Comparison of ENCODE assay signal across 33 mouse cellular contexts in genomic region chr14:59185514-59185913, GRCm38 (mm10). TPM values are rescaled to one million over a fixed set of nuclear protein-coding genes. Genes with fewer than 3 reads are reported as not detected.
A peak's percentile ranks its signal among the peaks of the same experiment; 100 is the strongest.
DNase-seq lines count a peak whose midpoint lies in the region; ATAC-seq and TF ChIP-seq lines count a peak whose summit lies in the region.
"Had no signal": no experiment of that assay in that cellular context is flagged by ENCODE, and none has a peak within 500 bp of the region (broad histone marks: within the 10 kb centered on the region; RNA-seq: fewer than 3 reads in every experiment).

No protein-coding gene starts in this region.

- peak; percentile 63 for ATAC-seq in CD4-positive, CD25-positive, alpha-beta regulatory T cell, adult 4 months
- ATAC-seq in kidney, embryonic 14.5 days (ENCODE audit: low FRiP score, low TSS enrichment): no peak
- ATAC-seq: forebrain, embryonic 15.5 days had no signal

- no peaks in the 10 kb centered on the region for H3K79me2 ChIP-seq in CH12.LX (replicated peaks; ENCODE audit: control insufficient read depth, extremely low read depth, insufficient read depth, poor library complexity, severe bottlenecking)

- TF ChIP-seq POLR2A in CH12.LX (IDR thresholded peaks at IDR 0.05; ENCODE audit: low read depth, low read length): no peak

- H3K27ac ChIP-seq in CH12.LX (ENCODE audit: insufficient read depth, low read depth): no peak overlapping the region
- H3K27ac ChIP-seq in kidney, embryonic 14.5 days (ENCODE audit: low read depth, low read length): no peak overlapping the region
- no peak overlapping the region for H3K27ac ChIP-seq in gastrocnemius, adult 2 months
- H3K27ac ChIP-seq: embryonic facial prominence, embryonic 10.5 days; embryonic facial prominence, embryonic 13.5 days; forebrain, embryonic 12.5 days; forebrain, embryonic 15.5 days; hindbrain, embryonic 12.5 days; hindbrain, embryonic 15.5 days had no signal

- intact Hi-C loops in gastrocnemius, adult 2 months (cut with DNase I): no loop called here

- dilution Hi-C loops in CH12.LX (cut with MboI; ENCODE audit: extremely low pct_ligation_motif_present, extremely low pct_unique_long_range_greater_than_20kb, low sequenced_read_pairs): no loop called here

- no peaks in the 10 kb centered on the region for H3K9me3 ChIP-seq in CH12.LX (replicated peaks; ENCODE audit: low read length)
- no peaks in the 10 kb centered on the region for H3K9me3 ChIP-seq in kidney, embryonic 14.5 days (ENCODE audit: control insufficient read depth, low read length)
- H3K9me3 ChIP-seq: embryonic facial prominence, embryonic 10.5 days; embryonic facial prominence, embryonic 13.5 days; forebrain, embryonic 12.5 days; forebrain, embryonic 15.5 days; G1E; hindbrain, embryonic 12.5 days; hindbrain, embryonic 15.5 days had no signal

- no peak for TF ChIP-seq RAD21 in CH12.LX (IDR thresholded peaks at IDR 0.05; ENCODE audit: low read depth, low read length)

- in situ Hi-C loops in CH12.LX (cut with MboI; ENCODE audit: low pct_ligation_motif_present, low pct_unique_long_range_greater_than_20kb, low sequenced_read_pairs): no loop called here

- H3K27me3 ChIP-seq in CH12.LX (replicated peaks): no peaks in the 10 kb centered on the region
- H3K27me3 ChIP-seq in kidney, embryonic 14.5 days (ENCODE audit: control insufficient read depth, insufficient read depth, low read length): no peaks in the 10 kb centered on the region
- H3K27me3 ChIP-seq: embryonic facial prominence, embryonic 13.5 days; forebrain, embryonic 12.5 days; forebrain, embryonic 15.5 days; hindbrain, embryonic 12.5 days; hindbrain, embryonic 15.5 days had no signal

- peak; percentile 73 for TF ChIP-seq EP300 in CH12.LX (IDR thresholded peaks at IDR 0.05; ENCODE audit: low read length)

- H3K36me3 ChIP-seq in CH12.LX (replicated peaks in 1 of 2; ENCODE audit: control insufficient read depth in 1 of 2, insufficient read depth in 1 of 2, low read length in 1 of 2): no peaks in the 10 kb centered on the region
- H3K36me3 ChIP-seq in kidney, embryonic 14.5 days (ENCODE audit: control insufficient read depth, insufficient read depth, low read length): no peaks in the 10 kb centered on the region
- H3K36me3 ChIP-seq: embryonic facial prominence, embryonic 10.5 days; embryonic facial prominence, embryonic 13.5 days; forebrain, embryonic 12.5 days; forebrain, embryonic 15.5 days; G1E; hindbrain, embryonic 12.5 days; hindbrain, embryonic 15.5 days had no signal

- no peak for TF ChIP-seq CTCF in CH12.LX (conservative IDR thresholded peaks at IDR 0.05 in 1 of 2, IDR thresholded peaks at IDR 0.05 in 1 of 2; ENCODE audit: low read depth in 2 of 2, low read length in 2 of 2)
- TF ChIP-seq CTCF in gastrocnemius, adult 2 months (IDR thresholded peaks at IDR 0.05): no peak

- H3K4me3 ChIP-seq in CH12.LX (replicated peaks in 1 of 3; ENCODE audit: low read depth in 2 of 3, low read length in 2 of 3, poor library complexity in 1 of 3): no peak overlapping the region
- H3K4me3 ChIP-seq in kidney, embryonic 14.5 days (ENCODE audit: low read length): no peak overlapping the region
- H3K4me3 ChIP-seq in gastrocnemius, adult 2 months: no peak overlapping the region
- H3K4me3 ChIP-seq: embryonic facial prominence, embryonic 10.5 days; embryonic facial prominence, embryonic 13.5 days; erythroblast, embryonic 14.5 days; forebrain, embryonic 12.5 days; forebrain, embryonic 15.5 days; hindbrain, embryonic 12.5 days; hindbrain, embryonic 15.5 days had no signal

- peaks cover 0 to 14% of the 10 kb centered on the region in 2 experiments; a peak in 2 of 4 replicates for H3K4me1 ChIP-seq in CH12.LX (ENCODE audit: control insufficient read depth in 1 of 2, insufficient read depth in 2 of 2)
- H3K4me1 ChIP-seq in kidney, embryonic 14.5 days (ENCODE audit: control insufficient read depth, insufficient read depth, low read length): no peaks in the 10 kb centered on the region
- H3K4me1 ChIP-seq: embryonic facial prominence, embryonic 10.5 days; embryonic facial prominence, embryonic 13.5 days; forebrain, embryonic 12.5 days; forebrain, embryonic 15.5 days; hindbrain, embryonic 12.5 days; hindbrain, embryonic 15.5 days had no signal

- H3K9ac ChIP-seq in CH12.LX (ENCODE audit: insufficient read depth, low read depth): no peak overlapping the region
- H3K9ac ChIP-seq in kidney, embryonic 14.5 days (ENCODE audit: low read depth, low read length): no peak overlapping the region
- H3K9ac ChIP-seq: embryonic facial prominence, embryonic 13.5 days; forebrain, embryonic 12.5 days; forebrain, embryonic 15.5 days; hindbrain, embryonic 12.5 days; hindbrain, embryonic 15.5 days had no signal

- H3K4me2 ChIP-seq in CH12.LX (ENCODE audit: insufficient read depth, low read depth, poor library complexity, severe bottlenecking): no peak overlapping the region
- no peak overlapping the region for H3K4me2 ChIP-seq in kidney, embryonic 14.5 days (replicated peaks; ENCODE audit: low read depth, low read length)
- H3K4me2 ChIP-seq: embryonic facial prominence, embryonic 13.5 days; forebrain, embryonic 12.5 days; forebrain, embryonic 15.5 days; heart, embryonic 11.5 days; hindbrain, embryonic 12.5 days; hindbrain, embryonic 15.5 days had no signal

- peak; percentile 36 for DNase-seq in CH12.LX (ENCODE audit: extremely low read depth)
- DNase-seq in induced T-regulatory cell, adult 2 months (ENCODE audit: low read depth): peak; percentile 36
- no peak for DNase-seq in spleen, postnatal 36 days (ENCODE audit: low spot score in 2 of 2)
- DNase-seq in gastrocnemius, adult 2 months: no peak
- DNase-seq: adrenal gland, adult 2 months; adrenal gland, postnatal 14 days; cerebellum, adult 11 months; cerebellum, adult 2 months; cerebellum, adult 9-11 months; cerebellum, postnatal 25 days; embryo, embryonic 11 days; gastrocnemius, postnatal 10 days; heart, adult 11 months had no signal

TF ChIP-seq in CH12.LX, 34 proteins besides CTCF, POLR2A, EP300 and RAD21:
- TF ChIP-seq MEF2A (IDR thresholded peaks at IDR 0.05; ENCODE audit: borderline replicate concordance, low read depth, low read length): peak; percentile 43; the same call in 1 of the 2 replicates
- TF ChIP-seq BHLHE40 (IDR thresholded peaks at IDR 0.05; ENCODE audit: low read depth, low read length): peak; percentile 34; the same call in 1 of the 2 replicates
- peak; percentile 79 for TF ChIP-seq IRF4 (IDR thresholded peaks at IDR 0.05; ENCODE audit: low read depth, low read length)
- peak; percentile 97 for TF ChIP-seq ETS1 (conservative IDR thresholded peaks at IDR 0.05; ENCODE audit: low read depth, low read length)
- TF ChIP-seq NRF1 (IDR thresholded peaks at IDR 0.05; ENCODE audit: low read depth, low read length): no peak
- TF ChIP-seq ELF1 (IDR thresholded peaks at IDR 0.05; ENCODE audit: low read depth, low read length): no peak
- peak; percentile 12; the same call in 1 of the 2 replicates for TF ChIP-seq JUN (IDR thresholded peaks at IDR 0.05; ENCODE audit: insufficient read depth, low read depth, low read length)

RNA-seq across cellular contexts. Expression of gene Gm5142, which starts 7.0 kb away (rescaled TPM):
- polyA plus RNA-seq in CD4-positive, CD25-positive, alpha-beta regulatory T cell, adult 4 months (2017; shearing (Covaris generic)): not detected
- not detected in 2 replicates for total RNA-seq in CH12.LX (2012; rRNA removed)
- total RNA-seq in CH12.LX (2014; rRNA removed): not detected in 2 replicates
- not detected in 2 replicates for polyA plus RNA-seq in CH12.LX (2012; ENCODE audit: insufficient read length, low read depth)
- not detected in 2 replicates for polyA plus RNA-seq in kidney, embryonic 14.5 days (2014; fragmentation: Nextera tagmentation; extraction: Ambion mirVana)
- total RNA-seq in gastrocnemius, adult 2 months (2021): not detected
- total RNA-seq: adrenal gland, adult 2 months; adrenal gland, postnatal 14 days; adrenal gland, postnatal 4 days; gastrocnemius, postnatal 10 days; gastrocnemius, postnatal 4 days; heart, adult 8-10 months; heart, postnatal 25 days; hematopoietic stem cell, adult 5-6 weeks had no signal
- polyA plus RNA-seq: adrenal gland, adult 2 months; C2C12; cerebellum, adult 2 months; cortical plate, adult 2 months; embryonic facial prominence, embryonic 10.5 days; embryonic facial prominence, embryonic 13.5 days; erythroblast, embryonic 14.5 days; forebrain, embryonic 12.5 days; forebrain, embryonic 15.5 days; G1E; heart, embryonic 11.5 days; heart, embryonic 14.5 days; heart, postnatal 0 days; hindbrain, embryonic 12.5 days; hindbrain, embryonic 15.5 days had no signal

RNA-seq across cellular contexts. Expression of gene Rcbtb1, which starts 15.5 kb away (rescaled TPM):
- polyA plus RNA-seq in CD4-positive, CD25-positive, alpha-beta regulatory T cell, adult 4 months (2017; shearing (Covaris generic)): 10 to 100 TPM; 24.7 to 29.5 TPM
- total RNA-seq in CH12.LX (2012; rRNA removed) (24.5 and 26.0 TPM in 2 replicates), CH12.LX (2014; rRNA removed) (31.7 and 33.1 TPM in 2 replicates)
- 34.9 and 41.7 TPM in 2 replicates for polyA plus RNA-seq in CH12.LX (2012; ENCODE audit: insufficient read length, low read depth)
- polyA plus RNA-seq in kidney, embryonic 14.5 days (2014; fragmentation: Nextera tagmentation; extraction: Ambion mirVana): 55.5 and 93.0 TPM in 2 replicates
- 10 to 100 TPM; 11.1 to 12.7 TPM for total RNA-seq in gastrocnemius, adult 2 months (2021)

RNA-seq across cellular contexts. Expression of gene 1700129C05Rik, which starts 42.8 kb away (rescaled TPM):
- not detected for polyA plus RNA-seq in CD4-positive, CD25-positive, alpha-beta regulatory T cell, adult 4 months (2017; shearing (Covaris generic))
- total RNA-seq in CH12.LX (2012; rRNA removed) (not detected in 2 replicates), CH12.LX (2014; rRNA removed) (not detected in 2 replicates)
- not detected in 2 replicates for polyA plus RNA-seq in CH12.LX (2012; ENCODE audit: insufficient read length, low read depth)
- polyA plus RNA-seq in kidney, embryonic 14.5 days (2014; fragmentation: Nextera tagmentation; extraction: Ambion mirVana): not detected in 2 replicates
- not detected for total RNA-seq in gastrocnemius, adult 2 months (2021)
- total RNA-seq: adrenal gland, adult 2 months; adrenal gland, postnatal 14 days; adrenal gland, postnatal 4 days; gastrocnemius, postnatal 10 days; gastrocnemius, postnatal 4 days; heart, adult 8-10 months; heart, postnatal 25 days; hematopoietic stem cell, adult 5-6 weeks had no signal
- polyA plus RNA-seq: adrenal gland, adult 2 months; C2C12; cerebellum, adult 2 months; cortical plate, adult 2 months; embryonic facial prominence, embryonic 10.5 days; embryonic facial prominence, embryonic 13.5 days; erythroblast, embryonic 14.5 days; forebrain, embryonic 12.5 days; forebrain, embryonic 15.5 days; G1E; heart, embryonic 11.5 days; heart, embryonic 14.5 days; heart, postnatal 0 days; hindbrain, embryonic 12.5 days; hindbrain, embryonic 15.5 days had no signal

Comparison
In these comparisons a context has a peak if more than half of its experiments do, and no peak if none do; other contexts are left out.
1. DNase-seq: peak in CH12.LX (single experiment) and induced T-regulatory cell, adult 2 months (single experiment); none in spleen, postnatal 36 days (0 of 2) and gastrocnemius, adult 2 months (single experiment).